Comparison of ENCODE assay signal across 11 mouse cellular contexts in the genomic region with DNA sequence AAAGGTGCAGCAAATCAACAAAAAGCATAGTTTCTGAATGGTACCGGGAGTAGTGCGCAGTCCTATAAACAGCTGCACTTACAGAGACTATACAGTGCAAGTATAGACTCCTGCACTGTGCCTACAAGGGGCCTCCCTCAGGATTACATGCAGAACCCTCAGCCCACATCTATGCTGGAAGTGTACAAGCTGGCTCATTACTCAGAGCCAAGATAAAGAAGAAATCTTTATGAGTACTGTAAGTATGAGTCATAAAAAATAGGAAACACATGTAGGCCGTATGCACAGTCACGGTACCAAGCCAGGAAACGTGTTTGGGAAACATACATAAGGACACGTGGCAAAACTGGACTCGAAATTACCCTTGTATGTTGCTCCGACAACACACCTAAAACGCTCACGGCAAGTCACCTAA.
A peak's percentile ranks its signal among the peaks of the same experiment; 100 is the strongest.
DNase-seq lines count a peak whose midpoint lies in the region; ATAC-seq lines count a peak whose summit lies in the region.
"Had no signal": no experiment of that assay in that cellular context is flagged by ENCODE, and none has a peak within 500 bp of the region (broad histone marks: within the 10 kb centered on the region; RNA-seq: fewer than 3 reads in every experiment).

No protein-coding gene starts in this region.

- H3K9ac ChIP-seq in liver, embryonic 13.5 days = no peak overlapping the region
- H3K9ac ChIP-seq in forebrain, embryonic 14.5 days (ENCODE audit: low read length) = no peak overlapping the region
- H3K9ac ChIP-seq: hindbrain, embryonic 12.5 days; liver, embryonic 15.5 days; neural tube, embryonic 12.5 days had no signal

- no peak overlapping the region for H3K4me2 ChIP-seq in liver, embryonic 13.5 days
- H3K4me2 ChIP-seq in forebrain, embryonic 14.5 days (ENCODE audit: low read length) = no peak overlapping the region
- H3K4me2 ChIP-seq: hindbrain, embryonic 12.5 days; liver, embryonic 15.5 days; neural tube, embryonic 12.5 days had no signal

- H3K27ac ChIP-seq in liver, embryonic 13.5 days = no peak overlapping the region
- no peak overlapping the region for H3K27ac ChIP-seq in forebrain, embryonic 14.5 days (ENCODE audit: low read depth, low read length)
- H3K27ac ChIP-seq: hindbrain, embryonic 12.5 days; liver, embryonic 15.5 days; neural tube, embryonic 12.5 days had no signal

- H3K4me1 ChIP-seq in liver, embryonic 13.5 days (replicated peaks) = peaks cover 58% of the 10 kb centered on the region
- no peaks in the 10 kb centered on the region for H3K4me1 ChIP-seq in forebrain, embryonic 14.5 days (ENCODE audit: control insufficient read depth, insufficient read depth, low read length)

- peak; percentile 30 to 31 for DNase-seq in frontal cortex, postnatal 36 days (ENCODE audit: low spot score in 2 of 2)
- DNase-seq in frontal cortex, postnatal 25 days (ENCODE audit: low spot score in 2 of 2) = no peak
- DNase-seq in liver, embryonic 13.5 days = no peak
- DNase-seq in liver = no peak
- peak; percentile 12 for DNase-seq in right cerebral cortex, postnatal 36 days (ENCODE audit: low spot score in 2 of 2)
- no peak for DNase-seq in cerebellum, postnatal 4 days (ENCODE audit: low spot score in 2 of 2)
- no peak for DNase-seq in forebrain, embryonic 14.5 days (ENCODE audit: low spot score)

- no peaks in the 10 kb centered on the region for H3K9me3 ChIP-seq in liver, embryonic 13.5 days (replicated peaks)
- no peaks in the 10 kb centered on the region for H3K9me3 ChIP-seq in forebrain, embryonic 14.5 days (replicated peaks; ENCODE audit: control insufficient read depth, low read length)
- H3K9me3 ChIP-seq: hindbrain, embryonic 12.5 days; liver, embryonic 15.5 days; neural tube, embryonic 12.5 days had no signal

- H3K27me3 ChIP-seq in liver, embryonic 13.5 days = no peaks in the 10 kb centered on the region
- H3K27me3 ChIP-seq in forebrain, embryonic 14.5 days (replicated peaks; ENCODE audit: control insufficient read depth, insufficient read depth, low read length) = no peaks in the 10 kb centered on the region
- H3K27me3 ChIP-seq: hindbrain, embryonic 12.5 days; liver, embryonic 15.5 days; neural tube, embryonic 12.5 days had no signal

- H3K36me3 ChIP-seq in liver, embryonic 13.5 days = no peaks in the 10 kb centered on the region
- no peaks in the 10 kb centered on the region for H3K36me3 ChIP-seq in forebrain, embryonic 14.5 days (ENCODE audit: control insufficient read depth, insufficient read depth, low read length)
- H3K36me3 ChIP-seq: hindbrain, embryonic 12.5 days; liver, embryonic 15.5 days; neural tube, embryonic 12.5 days had no signal

- peak; percentile 35; the same call in 1 of the 2 replicates for ATAC-seq in liver, embryonic 13.5 days (ENCODE audit: low read depth)
- peak; percentile 43 for ATAC-seq in granulocyte monocyte progenitor cell, adult 5-6 weeks (replicated peaks; ENCODE audit: poor library complexity, severe bottlenecking)
- ATAC-seq in forebrain, embryonic 14.5 days = no peak

- 70% methylated on average over 10 of the region's 10 CpGs for WGBS in liver, embryonic 13.5 days (ENCODE audit: insufficient replicate concordance)
- 88% methylated on average over 10 of the region's 10 CpGs for WGBS in forebrain, embryonic 14.5 days

- H3K4me3 ChIP-seq in liver, embryonic 13.5 days (replicated peaks) = no peak overlapping the region
- no peak overlapping the region for H3K4me3 ChIP-seq in forebrain, embryonic 14.5 days (ENCODE audit: low read depth, low read length)
- H3K4me3 ChIP-seq: hindbrain, embryonic 12.5 days; liver, embryonic 15.5 days; neural tube, embryonic 12.5 days had no signal

Comparison
In these comparisons a context has a peak if more than half of its experiments do, and no peak if none do; other contexts are left out.
1. DNase-seq: peak in frontal cortex, postnatal 36 days (2 of 2) and right cerebral cortex, postnatal 36 days (2 of 2); none in frontal cortex, postnatal 25 days (0 of 2), liver, embryonic 13.5 days (single experiment), liver (single experiment), cerebellum, postnatal 4 days (0 of 2) and forebrain, embryonic 14.5 days (single experiment).